Mouse (Mus musculus) common myeloid progenitor, adult 5-6 weeks (primary cell): ENCODE measurements around the gene 2300003K06Rik. TPM values are rescaled to one million over a fixed set of nuclear protein-coding genes. Genes with fewer than 3 reads are reported as not detected.
"Not testable (repeated sequence)": the region's sequence is repeated elsewhere in the genome, so short reads cannot be mapped to it uniquely, and the experiment has no call there.

Experiments used
- ATAC-seq: replicated peaks from 2 replicates; pipeline ENCODE4 v1.8.0; 2016; ENCODE audit warnings: low read depth, mild to moderate bottlenecking, moderate TSS enrichment, inconsistent platforms; ENCODE audit not compliant: poor library complexity, severe bottlenecking
- total RNA-seq: library from RNA; stranded (forward); fragments of 200-1000, 187-1606 nt; gene quantifications from 2 replicates; pipeline ENCODE4 v1.2.3, GENCODE M21; 2017

The 2300003K06Rik gene
- not detected in 2 replicates for total RNA-seq

GRCm38 (mm10) chr11:99837966-99838365 lies at the start of gene 2300003K06Rik:
2300003K06Rik (minus strand) TSS chr11:99838066.
- ATAC-seq = no peak

- not testable (repeated sequence) for ATAC-seq
These were observed 41.0 kb upstream of the 2300003K06Rik start, which contains the start of gene Gm11567 for GRCm38 (mm10) chr11:99878887-99879286. Gm11567 (plus strand) TSS chr11:99879187.

GRCm38 (mm10) chr11:99873089-99873488 lies 35.2 kb upstream of the 2300003K06Rik start, which contains the start of gene Krtap9-1:
Krtap9-1 (plus strand) TSS chr11:99873389.
- not testable (repeated sequence) for ATAC-seq

GRCm38 (mm10) chr11:99864176-99864575 lies 26.3 kb upstream of the 2300003K06Rik start, which contains the start of gene Gm11559:
Gm11559 (plus strand) TSS chr11:99864476.
- not testable (repeated sequence) for ATAC-seq

GRCm38 (mm10) chr11:99858761-99859160 lies 20.9 kb upstream of the 2300003K06Rik start:
- ATAC-seq = no peak

GRCm38 (mm10) chr11:99857617-99858016 lies 19.8 kb upstream of the 2300003K06Rik start, which contains the start of gene Gm11568:
Gm11568 (plus strand) TSS chr11:99857917.
- no peak for ATAC-seq

- ATAC-seq = no peak
These were observed 16.3 kb upstream of the 2300003K06Rik start for GRCm38 (mm10) chr11:99854121-99854520.

GRCm38 (mm10) chr11:99851508-99851907 lies 13.6 kb upstream of the 2300003K06Rik start, which contains the start of gene Krtap4-16:
Krtap4-16 (minus strand) TSS chr11:99851608.
- no peak for ATAC-seq

GRCm38 (mm10) chr11:99846746-99847145 lies 8.9 kb upstream of the 2300003K06Rik start:
- ATAC-seq = no peak

GRCm38 (mm10) chr11:99842185-99842584 lies 4.3 kb upstream of the 2300003K06Rik start:
- no peak for ATAC-seq

- not testable (repeated sequence) for ATAC-seq
These were observed 22.3 kb downstream of the 2300003K06Rik start, which contains the start of gene Gm11564 for GRCm38 (mm10) chr11:99815566-99815965. Gm11564 (minus strand) TSS chr11:99815666.

- not testable (repeated sequence) for ATAC-seq
These were observed 28.1 kb downstream of the 2300003K06Rik start, which contains the start of gene Krtap4-13 for GRCm38 (mm10) chr11:99809792-99810191. Krtap4-13 (minus strand) TSS chr11:99809892.

GRCm38 (mm10) chr11:99804346-99804745 lies 33.5 kb downstream of the 2300003K06Rik start, which contains the start of gene Gm11554:
Gm11554 (minus strand) TSS chr11:99804446.
- ATAC-seq = not testable (repeated sequence)

GRCm38 (mm10) chr11:99798832-99799231 lies 39.0 kb downstream of the 2300003K06Rik start, which contains the start of gene Gm11569:
Gm11569 (minus strand) TSS chr11:99798932.
- ATAC-seq = not testable (repeated sequence)

GRCm38 (mm10) chr11:99793367-99793766 lies 44.5 kb downstream of the 2300003K06Rik start, which contains the start of gene Gm11596:
Gm11596 (minus strand) TSS chr11:99793467.
- ATAC-seq = no peak

Other genes with a start within 250 kb of the 2300003K06Rik start
- gene Krtap1-3, start 246.7 kb downstream of the 2300003K06Rik start, total RNA-seq = not detected in 2 replicates
- gene Krtap9-3, start 240.0 kb downstream of the 2300003K06Rik start, total RNA-seq = not detected in 2 replicates
- gene Gm11938, start 234.8 kb downstream of the 2300003K06Rik start, total RNA-seq = not detected in 2 replicates
- not detected in 2 replicates for gene Gm11937, start 227.9 kb downstream of the 2300003K06Rik start, total RNA-seq
- not detected in 2 replicates for gene Krtap2-4, start 223.2 kb downstream of the 2300003K06Rik start, total RNA-seq
- not detected in 2 replicates for gene Gm11562, start 217.6 kb downstream of the 2300003K06Rik start, total RNA-seq
- not detected in 2 replicates for gene Krtap4-1, start 209.8 kb downstream of the 2300003K06Rik start, total RNA-seq
- gene Krtap4-2, start 203.0 kb downstream of the 2300003K06Rik start, total RNA-seq = not detected in 2 replicates
- not detected in 2 replicates for gene Krtap4-7, start 194.0 kb downstream of the 2300003K06Rik start, total RNA-seq
- gene Gm11555, start 187.8 kb downstream of the 2300003K06Rik start, total RNA-seq = not detected in 2 replicates
- gene Gm11563, start 179.1 kb downstream of the 2300003K06Rik start, total RNA-seq = not detected in 2 replicates
- not detected in 2 replicates for gene Krtap4-6, start 172.1 kb downstream of the 2300003K06Rik start, total RNA-seq
- gene Gm14190, start 147.3 kb downstream of the 2300003K06Rik start, total RNA-seq = not detected in 2 replicates
- not detected in 2 replicates for gene Gm14180, start 103.8 kb downstream of the 2300003K06Rik start, total RNA-seq
- gene Gm11595, start 65.2 kb downstream of the 2300003K06Rik start, total RNA-seq = not detected in 2 replicates
- not detected in 2 replicates for gene Krtap4-8, start 57.4 kb downstream of the 2300003K06Rik start, total RNA-seq
- gene Krtap4-9, start 52.9 kb downstream of the 2300003K06Rik start, total RNA-seq = not detected in 2 replicates
- gene Gm11596, start 44.6 kb downstream of the 2300003K06Rik start, total RNA-seq = not detected in 2 replicates
- not detected in 2 replicates for gene Gm11569, start 39.1 kb downstream of the 2300003K06Rik start, total RNA-seq
- not detected in 2 replicates for gene Gm11554, start 33.6 kb downstream of the 2300003K06Rik start, total RNA-seq
- gene Krtap4-13, start 28.2 kb downstream of the 2300003K06Rik start, total RNA-seq = not detected in 2 replicates
- not detected in 2 replicates for gene Gm11564, start 22.4 kb downstream of the 2300003K06Rik start, total RNA-seq
- not detected in 2 replicates for gene Krtap4-16, start 13.5 kb upstream of the 2300003K06Rik start, total RNA-seq
- gene Gm11568, start 19.9 kb upstream of the 2300003K06Rik start, total RNA-seq = not detected in 2 replicates
- gene Gm11559, start 26.4 kb upstream of the 2300003K06Rik start, total RNA-seq = not detected in 2 replicates
- gene Krtap9-1, start 35.3 kb upstream of the 2300003K06Rik start, total RNA-seq = not detected in 2 replicates
- not detected in 2 replicates for gene Gm11567, start 41.1 kb upstream of the 2300003K06Rik start, total RNA-seq
- not detected in 2 replicates for gene Krtap31-1, start 69.9 kb upstream of the 2300003K06Rik start, total RNA-seq
- not detected in 2 replicates for gene Gm11565, start 76.7 kb upstream of the 2300003K06Rik start, total RNA-seq
- gene Krtap31-2, start 98.2 kb upstream of the 2300003K06Rik start, total RNA-seq = not detected in 2 replicates
- not detected in 2 replicates for gene Krtap9-5, start 110.4 kb upstream of the 2300003K06Rik start, total RNA-seq
- gene Krtap29-1, start 141.0 kb upstream of the 2300003K06Rik start, total RNA-seq = not detected in 2 replicates
- not detected in 2 replicates for gene Krtap16-1, start 148.5 kb upstream of the 2300003K06Rik start, total RNA-seq
- gene Krtap17-1, start 155.9 kb upstream of the 2300003K06Rik start, total RNA-seq = not detected in 2 replicates
- not detected in 2 replicates for gene Krt33a, start 178.1 kb upstream of the 2300003K06Rik start, total RNA-seq
- gene Krt33b, start 191.8 kb upstream of the 2300003K06Rik start, total RNA-seq = not detected in 2 replicates
- gene Krt34, start 203.5 kb upstream of the 2300003K06Rik start, total RNA-seq = not detected in 2 replicates
- gene Krt31, start 212.5 kb upstream of the 2300003K06Rik start, total RNA-seq = not detected in 2 replicates